Mouse (Mus musculus) forebrain, embryonic 15.5 days (tissue): Measurements from ENCODE around the gene Fmnl2. TPM values are rescaled to one million over a fixed set of nuclear protein-coding genes. Genes with fewer than 3 reads are reported as not detected.
A peak's percentile ranks its signal among the peaks of the same experiment; 100 is the strongest.

Experiments
- ATAC-seq: fragments of 200-750 bp; cut with Nextera tagmentation; replicated peaks from 2 replicates; pipeline ENCODE4 v1.8.0; 2017; ENCODE audit warnings: mild to moderate bottlenecking, moderate TSS enrichment, moderate library complexity
- H3K27ac ChIP-seq: fragments of 300-500 bp; sonication (generic); replicated peaks from 2 replicates; pipeline ENCODE4 v1.5.1; 2015; ENCODE audit warnings: mild to moderate bottlenecking, inconsistent platforms
- H3K27me3 ChIP-seq: fragments of 300-500 bp; sonication (generic); 2 replicates; pipeline ENCODE4 v1.6.1; 2015; ENCODE audit warnings: inconsistent platforms
- H3K36me3 ChIP-seq: fragments of 300-500 bp; sonication (generic); 2 replicates; pipeline ENCODE4 v1.6.1; 2015; ENCODE audit warnings: mild to moderate bottlenecking, inconsistent platforms
- H3K4me1 ChIP-seq: fragments of 300-500 bp; sonication (generic); 2 replicates; pipeline ENCODE4 v1.6.1; 2015; ENCODE audit warnings: inconsistent platforms
- H3K4me2 ChIP-seq: fragments of 300-500 bp; sonication (generic); replicated peaks from 2 replicates; pipeline ENCODE4 v1.6.1; 2015; ENCODE audit warnings: mild to moderate bottlenecking, inconsistent platforms
- H3K4me3 ChIP-seq: fragments of 300-500 bp; sonication (generic); 2 replicates; pipeline ENCODE4 v1.5.1; 2015; ENCODE audit warnings: mild to moderate bottlenecking, inconsistent platforms
- H3K9ac ChIP-seq: fragments of 300-500 bp; sonication (generic); replicated peaks from 2 replicates; pipeline ENCODE4 v1.6.1; 2015; ENCODE audit warnings: mild to moderate bottlenecking, inconsistent platforms
- H3K9me3 ChIP-seq: fragments of 300-500 bp; sonication (generic); 2 replicates; pipeline ENCODE4 v1.6.1; 2016; ENCODE audit warnings: inconsistent platforms
- WGBS: fragments of 180-500 bp; shearing (Covaris S2); methylation state at CpG from one replicate; pipeline ENCODE4 v1.1.7; 2015; ENCODE audit warnings: mixed read lengths; 5-methylcytosine and 5-hydroxymethylcytosine counted together
- polyA plus RNA-seq: library from polyadenylated mRNA; unstranded; fragments of >200 nt; fragmentation: Nextera tagmentation; extraction: Ambion mirVana; gene quantifications from 2 replicates; pipeline ENCODE4 v1.2.1, GENCODE M21; 2015

Fmnl2 gene
- polyA plus RNA-seq, 1 experiment from 2014 or later: 18.6 TPM

GRCm38 (mm10) chr2:53082045-53082444 lies 224.4 kb downstream of the Fmnl2 start:
- Histone ChIP-seq H3K27ac (peak overlapping the region; percentile 44), H3K27me3 (no peaks in the 10 kb centered on the region), H3K9me3 (no peaks in the 10 kb centered on the region), H3K36me3 (no peaks in the 10 kb centered on the region), H3K4me2 (no peak overlapping the region), H3K4me1 (peaks cover 12% of the 10 kb centered on the region), H3K9ac (no peak overlapping the region), H3K4me3 (no peak overlapping the region)
- 35% methylated on average over 4 of the region's 4 CpGs for WGBS
- ATAC-seq: peak; percentile 72

GRCm38 (mm10) chr2:53082501-53082900 lies 224.8 kb downstream of the Fmnl2 start:
- peak overlapping the region; percentile 44 for H3K27ac ChIP-seq
- WGBS: 33% methylated on average over 5 of the region's 5 CpGs
- no peaks in the 10 kb centered on the region for H3K27me3 ChIP-seq
- H3K36me3 ChIP-seq: no peaks in the 10 kb centered on the region
- no peaks in the 10 kb centered on the region for H3K9me3 ChIP-seq
- no peak overlapping the region for H3K4me2 ChIP-seq
- no peak overlapping the region for H3K4me3 ChIP-seq
- no peak overlapping the region for H3K9ac ChIP-seq
- peaks cover 12% of the 10 kb centered on the region for H3K4me1 ChIP-seq
- ATAC-seq: peak; percentile 68

- Histone ChIP-seq H3K27ac (no peak overlapping the region), H3K4me1 (peaks cover 12% of the 10 kb centered on the region), H3K36me3 (no peaks in the 10 kb centered on the region), H3K27me3 (no peaks in the 10 kb centered on the region), H3K9ac (no peak overlapping the region), H3K4me2 (no peak overlapping the region), H3K4me3 (no peak overlapping the region), H3K9me3 (no peaks in the 10 kb centered on the region)
- ATAC-seq: peak; percentile 39; the same call in 1 of the 2 replicates
- WGBS: 22% methylated on average over 1 of the region's 1 CpGs
Observed at GRCm38 (mm10) chr2:53083241-53083640, 225.6 kb downstream of the Fmnl2 start.

- H3K9me3 ChIP-seq: no peaks in the 10 kb centered on the region
- WGBS: 60% methylated on average over 9 of the region's 9 CpGs
- H3K4me1 ChIP-seq: peaks cover 12% of the 10 kb centered on the region
- no peaks in the 10 kb centered on the region for H3K27me3 ChIP-seq
- no peak overlapping the region for H3K9ac ChIP-seq
- no peak overlapping the region for H3K27ac ChIP-seq
- no peak overlapping the region for H3K4me2 ChIP-seq
- H3K36me3 ChIP-seq: no peaks in the 10 kb centered on the region
- no peak overlapping the region for H3K4me3 ChIP-seq
- ATAC-seq: peak; percentile 21; the same call in 1 of the 2 replicates
Observed at GRCm38 (mm10) chr2:53085617-53086202, 228.1 kb downstream of the Fmnl2 start.

- no peak overlapping the region for H3K4me3 ChIP-seq
- no peak overlapping the region for H3K4me2 ChIP-seq
- no peaks in the 10 kb centered on the region for H3K4me1 ChIP-seq
- no peak for ATAC-seq
- H3K27ac ChIP-seq: no peak overlapping the region
- H3K27me3 ChIP-seq: no peaks in the 10 kb centered on the region
- no peaks in the 10 kb centered on the region for H3K9me3 ChIP-seq
- H3K9ac ChIP-seq: no peak overlapping the region
- 95% methylated on average over 3 of the region's 3 CpGs for WGBS
- H3K36me3 ChIP-seq: no peaks in the 10 kb centered on the region
Observed at GRCm38 (mm10) chr2:53088744-53089143, 231.1 kb downstream of the Fmnl2 start.

- Histone ChIP-seq H3K27ac (no peak overlapping the region), H3K4me1 (no peaks in the 10 kb centered on the region), H3K9ac (no peak overlapping the region), H3K27me3 (no peaks in the 10 kb centered on the region), H3K4me3 (no peak overlapping the region), H3K36me3 (no peaks in the 10 kb centered on the region), H3K9me3 (no peaks in the 10 kb centered on the region), H3K4me2 (no peak overlapping the region)
- 91% methylated on average over 9 of the region's 9 CpGs for WGBS
- ATAC-seq: no peak
Observed at GRCm38 (mm10) chr2:53095031-53095430, 237.4 kb downstream of the Fmnl2 start.

GRCm38 (mm10) chr2:53095489-53095888 lies 237.8 kb downstream of the Fmnl2 start:
- no peaks in the 10 kb centered on the region for H3K9me3 ChIP-seq
- no peaks in the 10 kb centered on the region for H3K4me1 ChIP-seq
- no peak overlapping the region for H3K27ac ChIP-seq
- no peaks in the 10 kb centered on the region for H3K27me3 ChIP-seq
- no peak overlapping the region for H3K9ac ChIP-seq
- WGBS: 93% methylated on average over 3 of the region's 3 CpGs
- H3K4me2 ChIP-seq: no peak overlapping the region
- no peak for ATAC-seq
- H3K36me3 ChIP-seq: no peaks in the 10 kb centered on the region
- no peak overlapping the region for H3K4me3 ChIP-seq

GRCm38 (mm10) chr2:53100093-53100492 lies 242.4 kb downstream of the Fmnl2 start:
- Histone ChIP-seq H3K36me3 (peaks cover 5% of the 10 kb centered on the region; the same call in 1 of the 2 replicates), H3K4me1 (no peaks in the 10 kb centered on the region), H3K27ac (no peak overlapping the region), H3K9me3 (no peaks in the 10 kb centered on the region), H3K9ac (no peak overlapping the region), H3K4me2 (no peak overlapping the region), H3K27me3 (no peaks in the 10 kb centered on the region), H3K4me3 (no peak overlapping the region)
- 17% methylated on average over 2 of the region's 2 CpGs for WGBS
- peak; percentile 67 for ATAC-seq

GRCm38 (mm10) chr2:53101885-53102740 lies 244.5 kb downstream of the Fmnl2 start:
- Histone ChIP-seq H3K27me3 (no peaks in the 10 kb centered on the region), H3K4me2 (no peak overlapping the region), H3K27ac (no peak overlapping the region), H3K4me3 (no peak overlapping the region), H3K9ac (no peak overlapping the region), H3K9me3 (no peaks in the 10 kb centered on the region), H3K4me1 (no peaks in the 10 kb centered on the region), H3K36me3 (peaks cover 13% of the 10 kb centered on the region)
- 89% methylated on average over 11 of the region's 11 CpGs for WGBS
- no peak for ATAC-seq

GRCm38 (mm10) chr2:53102901-53103300 lies 245.2 kb downstream of the Fmnl2 start:
- Histone ChIP-seq H3K36me3 (peaks cover 19% of the 10 kb centered on the region), H3K4me2 (no peak overlapping the region), H3K27me3 (no peaks in the 10 kb centered on the region), H3K9me3 (no peaks in the 10 kb centered on the region), H3K27ac (no peak overlapping the region), H3K4me3 (no peak overlapping the region), H3K9ac (no peak overlapping the region), H3K4me1 (no peaks in the 10 kb centered on the region)
- WGBS: 97% methylated on average over 2 of the region's 2 CpGs
- ATAC-seq: no peak

- H3K4me2 ChIP-seq: no peak overlapping the region
- no peak overlapping the region for H3K9ac ChIP-seq
- H3K27ac ChIP-seq: peak overlapping the region; percentile 68
- ATAC-seq: peak; percentile 30
- no peaks in the 10 kb centered on the region for H3K4me1 ChIP-seq
- H3K36me3 ChIP-seq: peaks cover 34% of the 10 kb centered on the region
- no peaks in the 10 kb centered on the region for H3K27me3 ChIP-seq
- H3K9me3 ChIP-seq: no peaks in the 10 kb centered on the region
- 93% methylated on average over 10 of the region's 10 CpGs for WGBS
- H3K4me3 ChIP-seq: no peak overlapping the region
Observed at GRCm38 (mm10) chr2:53105408-53105807, 247.7 kb downstream of the Fmnl2 start.

GRCm38 (mm10) chr2:53106056-53106455 lies 248.4 kb downstream of the Fmnl2 start:
- peaks cover 40% of the 10 kb centered on the region for H3K36me3 ChIP-seq
- H3K27ac ChIP-seq: peak overlapping the region; percentile 68
- no peak overlapping the region for H3K4me3 ChIP-seq
- H3K27me3 ChIP-seq: no peaks in the 10 kb centered on the region
- no peaks in the 10 kb centered on the region for H3K4me1 ChIP-seq
- 59% methylated on average over 7 of the region's 7 CpGs for WGBS
- ATAC-seq: peak; percentile 98
- no peak overlapping the region for H3K4me2 ChIP-seq
- no peak overlapping the region for H3K9ac ChIP-seq
- no peaks in the 10 kb centered on the region for H3K9me3 ChIP-seq
